Mouse (Mus musculus): ENCODE measurements around the gene Myo7a. TPM values are rescaled to one million over a fixed set of nuclear protein-coding genes. Genes with fewer than 3 reads are reported as not detected.

Gene Myo7a
- total and polyA plus RNA-seq, 3 experiments, result 11.3 to 28.0 (median 12.9) TPM

GRCm38 (mm10) chr7:98120325-98120724, 1.0 kb upstream of the Myo7a start:
- dilution Hi-C loops (cut with MboI; ENCODE audit: extremely low pct_ligation_motif_present, extremely low pct_unique_long_range_greater_than_20kb, low sequenced_read_pairs) (no loop called here), in situ Hi-C loops (cut with MboI; ENCODE audit: low pct_ligation_motif_present, low pct_unique_long_range_greater_than_20kb, low sequenced_read_pairs) (no loop called here)
- H3K4me1 ChIP-seq (ENCODE audit: control insufficient read depth in 1 of 2, insufficient read depth in 2 of 2), result peaks cover 2 to 12% of the 10 kb centered on the region in 2 experiments; a peak in 2 of 4 replicates
- H3K4me2 ChIP-seq (ENCODE audit: insufficient read depth, low read depth, poor library complexity, severe bottlenecking), result peak overlapping the region; percentile 76
- peak overlapping the region in 2 of 3 experiments; percentile 19 to 48 for H3K4me3 ChIP-seq (replicated peaks in 1 of 3; ENCODE audit: low read depth in 2 of 3, low read length in 2 of 3, poor library complexity in 1 of 3)
- H3K27ac ChIP-seq (ENCODE audit: insufficient read depth, low read depth), result no peak overlapping the region
- TF ChIP-seq MAX (IDR thresholded peaks at IDR 0.05; ENCODE audit: low read length) (0 out of 2 replicates have a peak, but pooled peaks have one; percentile 22), MAFK (IDR thresholded peaks at IDR 0.05; ENCODE audit: insufficient replicate concordance, low read length) (no peak), ZMIZ1 (IDR thresholded peaks at IDR 0.05; ENCODE audit: low read depth, low read length) (no peak), BHLHE40 (IDR thresholded peaks at IDR 0.05; ENCODE audit: low read depth, low read length) (peak; percentile 37; the same call in 1 of the 2 replicates), ELF1 (IDR thresholded peaks at IDR 0.05; ENCODE audit: low read depth, low read length) (peak; percentile 68), GABPA (IDR thresholded peaks at IDR 0.05; ENCODE audit: insufficient replicate concordance, low read depth, low read length) (no peak), NRF1 (IDR thresholded peaks at IDR 0.05; ENCODE audit: low read depth, low read length) (0 out of 2 replicates have a peak, but pooled peaks have one; percentile 34), SMC3 (IDR thresholded peaks at IDR 0.05; ENCODE audit: low read depth, low read length) (peak; percentile 73), RAD21 (IDR thresholded peaks at IDR 0.05; ENCODE audit: low read depth, low read length) (peak; percentile 84), IRF4 (IDR thresholded peaks at IDR 0.05; ENCODE audit: low read depth, low read length) (0 out of 2 replicates have a peak, but pooled peaks have one; percentile 29), CTCF (conservative IDR thresholded peaks at IDR 0.05 in 1 of 2, IDR thresholded peaks at IDR 0.05 in 1 of 2; ENCODE audit: low read depth in 2 of 2, low read length in 2 of 2) (peak; percentile 65 to 91), MAZ (IDR thresholded peaks at IDR 0.05; ENCODE audit: low read depth, low read length) (peak; percentile 77; the same call in 1 of the 2 replicates), MYC (IDR thresholded peaks at IDR 0.05; ENCODE audit: low read depth, low read length) (peak; percentile 43; the same call in 1 of the 2 replicates), ZC3H11A (IDR thresholded peaks at IDR 0.05; ENCODE audit: low read depth, low read length) (0 out of 2 replicates have a peak, but pooled peaks have one; percentile 22)
- no peaks in the 10 kb centered on the region for H3K79me2 ChIP-seq (replicated peaks; ENCODE audit: control insufficient read depth, extremely low read depth, insufficient read depth, poor library complexity, severe bottlenecking)
- DNase-seq (ENCODE audit: extremely low read depth), result peak; percentile 74
- H3K9me3 ChIP-seq (replicated peaks; ENCODE audit: low read length), result no peaks in the 10 kb centered on the region
- H3K27me3 ChIP-seq (replicated peaks), result peaks cover 21% of the 10 kb centered on the region
- H3K9ac ChIP-seq (ENCODE audit: insufficient read depth, low read depth), result 0 out of 2 replicates have a peak overlapping the region, but pooled peaks have one; percentile 19
- H3K36me3 ChIP-seq (replicated peaks in 1 of 2; ENCODE audit: control insufficient read depth in 1 of 2, insufficient read depth in 1 of 2, low read length in 1 of 2), result no peaks in the 10 kb centered on the region

- Histone ChIP-seq H3K4me1 (ENCODE audit: control insufficient read depth in 1 of 2, insufficient read depth in 2 of 2) (peaks cover 2 to 12% of the 10 kb centered on the region in 2 experiments; a peak in 2 of 4 replicates), H3K27me3 (replicated peaks) (peaks cover 21% of the 10 kb centered on the region), H3K79me2 (replicated peaks; ENCODE audit: control insufficient read depth, extremely low read depth, insufficient read depth, poor library complexity, severe bottlenecking) (no peaks in the 10 kb centered on the region), H3K4me2 (ENCODE audit: insufficient read depth, low read depth, poor library complexity, severe bottlenecking) (0 out of 2 replicates have a peak overlapping the region, but pooled peaks have one; percentile 76), H3K4me3 (replicated peaks in 1 of 3; ENCODE audit: low read depth in 2 of 3, low read length in 2 of 3, poor library complexity in 1 of 3) (no peak overlapping the region), H3K36me3 (replicated peaks in 1 of 2; ENCODE audit: control insufficient read depth in 1 of 2, insufficient read depth in 1 of 2, low read length in 1 of 2) (no peaks in the 10 kb centered on the region), H3K27ac (ENCODE audit: insufficient read depth, low read depth) (no peak overlapping the region), H3K9me3 (replicated peaks; ENCODE audit: low read length) (no peaks in the 10 kb centered on the region), H3K9ac (ENCODE audit: insufficient read depth, low read depth) (no peak overlapping the region)
- TF ChIP-seq MAX (IDR thresholded peaks at IDR 0.05; ENCODE audit: low read length) (no peak), NRF1 (IDR thresholded peaks at IDR 0.05; ENCODE audit: low read depth, low read length) (no peak), USF1 (IDR thresholded peaks at IDR 0.05; ENCODE audit: low read depth, low read length) (no peak), UBTF (IDR thresholded peaks at IDR 0.05; ENCODE audit: low read depth, low read length) (no peak), E2F4 (IDR thresholded peaks at IDR 0.05; ENCODE audit: insufficient replicate concordance, low read depth, low read length) (no peak), ZKSCAN1 (IDR thresholded peaks at IDR 0.05; ENCODE audit: borderline replicate concordance, low read depth, low read length) (no peak), BHLHE40 (IDR thresholded peaks at IDR 0.05; ENCODE audit: low read depth, low read length) (no peak), ZNF384 (IDR thresholded peaks at IDR 0.05; ENCODE audit: low read depth, low read length) (no peak), PAX5 (IDR thresholded peaks at IDR 0.05; ENCODE audit: low read length) (no peak), CHD2 (IDR thresholded peaks at IDR 0.05; ENCODE audit: low read length) (no peak), NELFE (IDR thresholded peaks at IDR 0.05; ENCODE audit: low read depth, low read length) (no peak), GABPA (IDR thresholded peaks at IDR 0.05; ENCODE audit: insufficient replicate concordance, low read depth, low read length) (no peak), POLR2AphosphoS2 (IDR thresholded peaks at IDR 0.05; ENCODE audit: low read depth, low read length) (no peak), CHD1 (IDR thresholded peaks at IDR 0.05; ENCODE audit: low read depth, low read length) (no peak), USF2 (conservative IDR thresholded peaks at IDR 0.05; ENCODE audit: low read depth, low read length) (no peak)
- in situ Hi-C loops (cut with MboI; ENCODE audit: low pct_ligation_motif_present, low pct_unique_long_range_greater_than_20kb, low sequenced_read_pairs), result loop anchor here (5.0 to 10.0 kb wide), 4 partner anchors 48 to 365 kb away; no protein-coding TSS in a partner anchor
- dilution Hi-C loops (cut with MboI; ENCODE audit: extremely low pct_ligation_motif_present, extremely low pct_unique_long_range_greater_than_20kb, low sequenced_read_pairs), result no loop called here
- DNase-seq (ENCODE audit: extremely low read depth), result no peak
These were observed 573 bp upstream of the Myo7a start for GRCm38 (mm10) chr7:98119961-98120232.

Data from CH12.LX (cell line).